Comparison of ENCODE assay signal across 35 mouse cellular contexts in the genomic region with DNA sequence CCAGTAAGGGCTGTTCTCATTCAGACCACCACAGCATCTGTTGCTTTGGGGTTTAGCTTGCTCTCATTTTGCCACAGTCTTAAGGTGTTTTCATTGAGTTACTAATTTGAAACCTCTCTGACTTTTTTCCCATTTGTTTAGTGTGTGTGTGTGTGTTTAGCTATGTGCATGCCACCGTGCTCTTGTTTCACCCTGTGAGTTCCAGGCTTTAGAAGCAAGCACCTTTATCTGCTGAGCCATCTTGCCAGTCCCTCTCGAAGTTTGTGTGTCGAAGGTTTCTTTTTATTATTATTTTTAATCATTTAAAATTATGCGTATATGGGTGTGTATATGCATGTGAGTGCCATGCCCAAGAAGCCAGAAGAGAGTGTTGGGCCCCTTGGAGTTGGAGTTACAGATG.
"Had no signal": no experiment of that assay in that cellular context is flagged by ENCODE, and none has a peak within 500 bp of the region (broad histone marks: within the 10 kb centered on the region; RNA-seq: fewer than 3 reads in every experiment).

No protein-coding gene starts in this region.

- H3K4me2 ChIP-seq: heart, embryonic 11.5 days; heart, embryonic 12.5 days; heart, embryonic 13.5 days; heart, embryonic 15.5 days; hindbrain, embryonic 12.5 days; hindbrain, embryonic 13.5 days; hindbrain, embryonic 14.5 days; hindbrain, embryonic 15.5 days; intestine, embryonic 15.5 days; kidney, embryonic 15.5 days had no signal

- ATAC-seq: hindbrain, embryonic 16.5 days; hindbrain, postnatal 0 days; inflammation-experienced regulatory T-cells, adult 6 months; intestine, embryonic 15.5 days; intestine, embryonic 16.5 days; intestine, postnatal 0 days had no signal

- H3K27ac ChIP-seq: heart, embryonic 10.5 days; heart, embryonic 13.5 days; heart, embryonic 15.5 days; hindbrain, embryonic 10.5 days; hindbrain, embryonic 12.5 days; hindbrain, embryonic 13.5 days; hindbrain, embryonic 14.5 days; hindbrain, embryonic 15.5 days; hindbrain, postnatal 0 days; intestine, embryonic 15.5 days; kidney, embryonic 15.5 days; kidney, postnatal 0 days; layer of hippocampus, adult 2 months had no signal

- H3K4me3 ChIP-seq: heart, embryonic 10.5 days; heart, embryonic 12.5 days; heart, embryonic 13.5 days; heart, embryonic 15.5 days; hindbrain, embryonic 10.5 days; hindbrain, embryonic 12.5 days; hindbrain, embryonic 13.5 days; hindbrain, embryonic 15.5 days; intestine, embryonic 15.5 days; kidney, embryonic 15.5 days; layer of hippocampus, adult 2 months had no signal

- DNase-seq: heart, postnatal 10 days; heart, postnatal 14 days; heart, postnatal 36 days; heart, postnatal 4 days; kidney, adult 11 months; kidney, adult 18-20 months; kidney, adult 2 months; kidney, adult 8-10 months; kidney, adult 9 months; kidney, postnatal 10 days; kidney, postnatal 14 days; kidney, postnatal 25 days; kidney, postnatal 36 days; kidney, postnatal 4 days; layer of hippocampus, adult 9-11 months; layer of hippocampus, postnatal 36 days had no signal

- H3K9ac ChIP-seq: heart, embryonic 12.5 days; heart, embryonic 13.5 days; heart, embryonic 15.5 days; hindbrain, embryonic 12.5 days; hindbrain, embryonic 13.5 days; hindbrain, embryonic 14.5 days; hindbrain, embryonic 15.5 days; intestine, embryonic 15.5 days; kidney, embryonic 15.5 days had no signal

- H3K4me1 ChIP-seq: heart, embryonic 12.5 days; intestine, embryonic 15.5 days had no signal

- H3K9me3 ChIP-seq: heart, embryonic 10.5 days; heart, embryonic 13.5 days; heart, embryonic 15.5 days; hindbrain, embryonic 10.5 days; hindbrain, embryonic 12.5 days; hindbrain, embryonic 15.5 days; intestine, embryonic 15.5 days; kidney, embryonic 15.5 days had no signal

- H3K36me3 ChIP-seq: heart, embryonic 15.5 days; hindbrain, embryonic 12.5 days; hindbrain, embryonic 13.5 days; hindbrain, embryonic 15.5 days had no signal

- H3K27me3 ChIP-seq: heart, embryonic 12.5 days; heart, embryonic 13.5 days; heart, embryonic 15.5 days; intestine, embryonic 15.5 days; kidney, embryonic 15.5 days had no signal
